Mouse (Mus musculus) liver, embryonic 14.5 days (tissue): Measurements from ENCODE around the gene Auts2. TPM values are rescaled to one million over a fixed set of nuclear protein-coding genes. Genes with fewer than 3 reads are reported as not detected.

Source experiments
- ATAC-seq: fragments of 200-750 bp; cut with Nextera tagmentation; 2 replicates; pipeline ENCODE4 v1.8.0; 2017; ENCODE audit warnings: moderate number of reproducible peaks, mild to moderate bottlenecking, moderate library complexity; ENCODE audit not compliant: insufficient read depth
- DNase-seq, 3 experiments: peaks; one replicate each; pipeline ENCODE4 v3.0.0-alpha.2; 2012 to 2013; ENCODE audit warnings: low read depth in 3 of 3, low spot score in 3 of 3
- H3K27ac ChIP-seq: fragments of 300-500 bp; sonication (generic); 2 replicates; pipeline ENCODE4 v1.5.1; 2014; ENCODE audit warnings: moderate library complexity, mild to moderate bottlenecking, control low read depth, inconsistent platforms
- H3K27me3 ChIP-seq: fragments of 300-500 bp; sonication (generic); 2 replicates; pipeline ENCODE4 v1.6.1; 2014; ENCODE audit warnings: mild to moderate bottlenecking, low read length, moderate library complexity; ENCODE audit not compliant: control insufficient read depth, insufficient read depth
- H3K36me3 ChIP-seq: fragments of 300-500 bp; sonication (generic); replicated peaks from 2 replicates; pipeline ENCODE4 v1.6.1; 2014; ENCODE audit warnings: low read depth; ENCODE audit not compliant: control insufficient read depth, insufficient read depth
- H3K4me1 ChIP-seq, 2 experiments: fragments of 200-500 bp in 1 of 2; fragments of 300-500 bp in 1 of 2; sonication (generic) in 1 of 2; replicated peaks; 2 replicates each; pipeline ENCODE4 v1.6.1; 2012 to 2014; ENCODE audit warnings: antibody characterized with exemption in 1 of 2, inconsistent platforms in 1 of 2, low read length in 1 of 2; ENCODE audit not compliant: control insufficient read depth in 2 of 2, insufficient read depth in 2 of 2
- H3K4me2 ChIP-seq: fragments of 300-500 bp; sonication (generic); 2 replicates; pipeline ENCODE4 v1.6.1; 2014; ENCODE audit warnings: low read depth, mild to moderate bottlenecking, control low read depth, moderate library complexity
- H3K4me3 ChIP-seq, 2 experiments: fragments of 200-500 bp in 1 of 2; fragments of 300-500 bp in 1 of 2; sonication (generic) in 1 of 2; 2 replicates each; pipeline ENCODE4 v1.5.1; 2012 to 2014; ENCODE audit warnings: low read depth in 2 of 2, low read length in 2 of 2, mild to moderate bottlenecking in 2 of 2, control low read depth in 1 of 2, inconsistent platforms in 1 of 2, moderate library complexity in 1 of 2; ENCODE audit not compliant: insufficient read depth in 1 of 2
- H3K9ac ChIP-seq: fragments of 300-500 bp; sonication (generic); replicated peaks from 2 replicates; pipeline ENCODE4 v1.6.1; 2014; ENCODE audit warnings: mild to moderate bottlenecking, control low read depth, moderate library complexity
- H3K9me3 ChIP-seq: fragments of 300-500 bp; sonication (generic); 2 replicates; pipeline ENCODE4 v1.6.1; 2016; ENCODE audit warnings: low read length, mixed read lengths; ENCODE audit not compliant: control insufficient read depth
- CTCF ChIP-seq: IDR thresholded peaks from 2 replicates; pipeline ENCODE4 v1.5.1; 2016; ENCODE audit warnings: antibody characterized with exemption, low read depth, control low read depth
- EP300 ChIP-seq: IDR thresholded peaks from 2 replicates; pipeline ENCODE4 v1.6.1; 2016; ENCODE audit warnings: antibody characterized with exemption, low read depth
- WGBS: fragments of 180-500 bp; shearing (Covaris S2); extraction: QIAGEN DNeasy Blood & Tissue Kit; methylation state at CpG from one replicate; pipeline ENCODE4 v1.1.7; 2014; ENCODE audit not compliant: insufficient replicate concordance; 5-methylcytosine and 5-hydroxymethylcytosine counted together
- polyA plus RNA-seq, 2 experiments: library from polyadenylated mRNA; depleted of rRNA in 1 of 2; stranded (reverse) in 1 of 2; unstranded in 1 of 2; fragments of >200 nt; fragmentation: Nextera tagmentation in 1 of 2; extraction: Ambion mirVana in 1 of 2; gene quantifications; 2 replicates each; pipeline versions ENCODE4 v1.2.1 to v1.2.3; 2012 to 2014

The Auts2 gene
- polyA plus RNA-seq, 2 experiments = 0.77 to 1.6 TPM

DNA sequence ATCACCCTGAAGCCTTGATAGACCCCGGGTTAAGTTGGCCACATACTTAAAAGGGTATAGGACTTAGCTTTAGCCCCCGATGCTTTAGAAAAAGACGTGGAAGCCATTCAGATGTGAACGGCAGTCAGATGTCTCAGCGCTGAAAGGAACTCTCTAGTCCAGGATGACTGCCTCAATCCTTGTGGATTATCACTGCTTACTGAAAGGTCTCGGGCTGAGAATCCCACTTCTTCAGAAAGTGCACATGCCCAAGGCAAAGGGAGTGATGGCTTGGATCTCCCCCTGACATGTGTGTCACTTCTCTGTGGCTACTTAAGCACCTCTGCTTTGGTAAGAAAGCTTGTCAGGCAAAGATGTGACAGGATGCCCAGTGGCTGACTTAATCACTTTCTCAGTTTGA lies 450.4 kb downstream of the Auts2 start:
- Histone ChIP-seq H3K4me1 (peaks cover 0 to 2% of the 10 kb centered on the region in 2 experiments; a peak in 1 of 4 replicates), H3K27me3 (no peaks in the 10 kb centered on the region), H3K36me3 (no peaks in the 10 kb centered on the region), H3K4me3 (no peak overlapping the region), H3K9me3 (no peaks in the 10 kb centered on the region), H3K9ac (no peak overlapping the region), H3K4me2 (no peak overlapping the region), H3K27ac (no peak overlapping the region)
- WGBS = 54% methylated on average over 6 of the region's 6 CpGs
- ATAC-seq (no peak), DNase-seq (no peak)
- no peak for TF ChIP-seq CTCF
- no peak for TF ChIP-seq EP300

DNA sequence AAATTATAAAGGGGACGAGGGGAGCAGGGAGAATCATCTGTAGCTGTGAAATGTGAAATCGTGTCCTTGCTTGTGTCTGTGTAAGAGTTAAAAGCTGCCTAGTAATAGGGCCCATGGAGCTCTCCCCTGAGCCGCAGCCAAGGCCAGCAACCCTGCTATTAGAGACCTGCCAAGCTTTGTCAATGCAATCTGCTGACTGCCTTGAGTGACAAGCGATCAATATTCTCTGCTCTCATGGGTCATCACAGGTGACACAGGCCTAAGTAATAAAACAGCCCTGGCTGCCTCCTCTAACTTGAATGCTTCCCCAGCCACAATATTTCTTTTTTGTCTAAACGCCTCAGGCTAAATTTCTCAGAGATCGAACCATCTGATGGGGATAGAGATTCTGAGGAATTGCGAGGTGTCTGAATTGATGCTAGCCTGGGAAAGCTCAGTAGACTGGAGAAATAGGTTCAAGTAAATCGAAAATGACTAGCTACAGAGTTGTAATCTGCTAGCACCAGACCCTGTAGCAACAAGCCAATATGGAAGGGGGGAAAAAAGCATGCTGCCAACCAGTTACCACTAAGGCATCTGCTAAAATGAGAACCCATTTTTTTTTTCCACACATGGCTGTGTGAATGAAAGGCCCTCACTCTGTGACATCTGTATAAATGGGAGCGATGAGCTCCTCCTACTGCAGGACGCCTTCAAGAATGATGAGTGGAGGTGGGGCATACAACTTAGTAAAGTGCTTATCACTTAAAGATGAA lies 453.5 kb downstream of the Auts2 start:
- ATAC-seq (no peak), DNase-seq (peak in 1 of 3 experiments; percentile 10)
- TF ChIP-seq CTCF (no peak), EP300 (no peak)

DNA sequence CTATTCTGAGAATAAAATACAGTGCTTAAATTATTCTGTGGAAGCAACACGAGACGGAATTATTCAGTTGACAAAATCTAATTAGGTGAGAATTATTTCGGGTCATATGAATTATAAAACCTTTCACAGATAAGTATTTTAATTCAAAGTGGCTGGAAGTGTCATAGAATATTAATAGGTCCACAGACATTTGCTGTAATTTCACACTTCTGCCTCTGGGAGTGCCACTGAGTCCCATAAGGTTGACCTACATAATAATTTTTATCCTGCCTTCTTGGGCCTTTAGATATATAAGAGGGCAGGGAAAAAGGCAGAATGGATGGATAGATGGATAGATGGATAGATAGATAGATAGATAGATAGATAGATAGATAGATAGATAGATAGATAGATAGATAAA lies 454.6 kb downstream of the Auts2 start:
- TF ChIP-seq EP300 (no peak), CTCF (no peak; the same call in 1 of the 2 replicates)
- Histone ChIP-seq H3K27ac (no peak overlapping the region), H3K9me3 (no peaks in the 10 kb centered on the region), H3K36me3 (no peaks in the 10 kb centered on the region), H3K4me2 (no peak overlapping the region), H3K4me3 (no peak overlapping the region), H3K27me3 (no peaks in the 10 kb centered on the region), H3K4me1 (no peaks in the 10 kb centered on the region; a peak in 1 of 4 replicates), H3K9ac (no peak overlapping the region)
- DNase-seq (no peak), ATAC-seq (no peak)
- 66% methylated on average over 3 of the region's 3 CpGs for WGBS

More for the DNA sequence above, 453.5 kb downstream of the Auts2 start:
- Histone ChIP-seq H3K9me3 (no peaks in the 10 kb centered on the region), H3K27me3 (no peaks in the 10 kb centered on the region), H3K9ac (no peak overlapping the region), H3K4me2 (no peak overlapping the region), H3K36me3 (no peaks in the 10 kb centered on the region), H3K27ac (no peak overlapping the region), H3K4me3 (no peak overlapping the region), H3K4me1 (no peaks in the 10 kb centered on the region; a peak in 1 of 4 replicates)
- 57% methylated on average over 10 of the region's 10 CpGs for WGBS

DNA sequence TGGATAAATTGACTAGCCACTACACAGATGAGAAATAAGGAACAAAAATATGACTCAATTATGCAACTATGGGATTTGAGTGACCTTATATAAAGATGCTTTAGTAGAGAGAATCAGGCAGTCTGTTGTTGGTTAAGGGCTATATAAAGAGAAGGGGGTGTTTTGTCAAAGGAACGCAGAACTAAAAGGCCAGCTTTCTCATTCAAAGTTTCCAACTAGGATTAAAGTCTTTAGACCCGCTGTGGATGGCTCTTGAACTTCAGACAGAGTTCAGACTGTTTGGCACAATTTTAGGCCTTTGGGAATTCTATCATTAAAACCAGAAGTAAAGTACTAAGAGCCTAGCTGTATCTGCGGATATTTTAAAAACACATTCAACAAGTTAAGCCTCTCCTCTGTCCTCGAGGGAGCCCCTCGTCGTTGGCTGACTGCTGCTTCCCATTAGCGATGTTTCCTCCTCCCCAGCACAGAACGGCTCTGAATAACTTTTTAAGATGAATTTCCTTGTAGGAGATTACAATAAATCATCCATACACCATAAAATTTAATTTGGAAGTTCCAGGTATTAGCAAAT lies 459.3 kb downstream of the Auts2 start:
- DNase-seq (no peak), ATAC-seq (no peak)
- H3K4me1 ChIP-seq = no peaks in the 10 kb centered on the region
- TF ChIP-seq EP300 (no peak), CTCF (no peak)
- H3K36me3 ChIP-seq = no peaks in the 10 kb centered on the region
- H3K4me2 ChIP-seq = no peak overlapping the region
- H3K27me3 ChIP-seq = no peaks in the 10 kb centered on the region
- no peaks in the 10 kb centered on the region for H3K9me3 ChIP-seq
- 62% methylated on average over 8 of the region's 8 CpGs for WGBS
- no peak overlapping the region for H3K4me3 ChIP-seq
- H3K9ac ChIP-seq = no peak overlapping the region
- H3K27ac ChIP-seq = no peak overlapping the region

DNA sequence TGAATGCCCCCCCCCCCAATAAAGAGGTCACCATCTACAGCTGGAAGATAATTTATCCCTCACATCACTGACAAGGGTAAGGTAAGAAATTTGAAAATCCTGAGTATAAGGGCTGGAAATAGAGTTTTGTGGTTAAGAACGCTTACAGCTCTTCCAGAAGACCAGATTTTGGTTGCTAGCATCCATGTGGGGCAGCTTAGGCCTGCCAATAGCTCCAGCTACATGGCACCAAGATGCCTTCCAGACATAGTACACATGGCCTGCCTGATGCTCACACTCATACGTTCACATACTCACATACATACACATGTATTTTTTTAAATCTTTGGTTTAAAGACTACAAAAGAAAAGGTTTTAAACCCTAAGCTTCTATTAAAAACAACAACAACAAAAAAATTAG lies 467.2 kb downstream of the Auts2 start:
- H3K4me3 ChIP-seq = no peak overlapping the region
- H3K4me2 ChIP-seq = no peak overlapping the region
- H3K27ac ChIP-seq = no peak overlapping the region
- no peak overlapping the region for H3K9ac ChIP-seq
- H3K36me3 ChIP-seq = no peaks in the 10 kb centered on the region
- no peak for DNase-seq
- no peak for TF ChIP-seq EP300
- WGBS = 51% methylated on average over 2 of the region's 2 CpGs
- no peaks in the 10 kb centered on the region for H3K27me3 ChIP-seq
- H3K9me3 ChIP-seq = no peaks in the 10 kb centered on the region
- ATAC-seq = no peak
- no peaks in the 10 kb centered on the region for H3K4me1 ChIP-seq
